Mouse (Mus musculus): Measurements from ENCODE around the gene Ncoa3.

- TF ChIP-seq EP300 (IDR thresholded peaks at IDR 0.05; ENCODE audit: low read depth) (no peak), CTCF (IDR thresholded peaks at IDR 0.05; ENCODE audit: low read depth) (no peak)
Observed at GRCm38 (mm10) chr2:166092412-166092811, 100.0 kb downstream of the Ncoa3 start.
